Mouse (Mus musculus): ENCODE results near the gene Gm49395. TPM values are rescaled to one million over a fixed set of nuclear protein-coding genes. Genes with fewer than 3 reads are reported as not detected.
A peak's percentile ranks its signal among the peaks of the same experiment; 100 is the strongest.

The Gm49395 gene
- total RNA-seq, 2 experiments from 2014 or later: 5.7 to 21.6 TPM

GRCm38 (mm10) chr13:115002155-115002554 is 99.6 kb downstream of the Gm49395 start:
- no peak for ATAC-seq (replicated peaks; ENCODE audit: poor library complexity)

GRCm38 (mm10) chr13:114999582-114999981 is 102.1 kb downstream of the Gm49395 start:
- ATAC-seq (replicated peaks; ENCODE audit: poor library complexity): peak; percentile 57

GRCm38 (mm10) chr13:114998100-114998499 is 103.6 kb downstream of the Gm49395 start:
- no peak for ATAC-seq (replicated peaks; ENCODE audit: poor library complexity)

GRCm38 (mm10) chr13:114992260-114993014 is 109.3 kb downstream of the Gm49395 start:
- ATAC-seq (replicated peaks; ENCODE audit: poor library complexity): no peak

- ATAC-seq (replicated peaks; ENCODE audit: poor library complexity): no peak
These were observed 114.1 kb downstream of the Gm49395 start for GRCm38 (mm10) chr13:114987668-114988067.

GRCm38 (mm10) chr13:114987161-114987560 is 114.6 kb downstream of the Gm49395 start:
- ATAC-seq (replicated peaks; ENCODE audit: poor library complexity): peak; percentile 76

Other genes with a start within 250 kb of the Gm49395 start
- 0.32 and 0.37 TPM in 2 replicates for gene Itga2, start 169.8 kb downstream of the Gm49395 start, total RNA-seq (2015)
- 0.04 and 0.47 TPM in 2 replicates for gene Itga2, start 169.8 kb downstream of the Gm49395 start, total RNA-seq (2017)
- gene Pelo, start 11.7 kb downstream of the Gm49395 start, total RNA-seq (2015): 13.2 and 16.6 TPM in 2 replicates
- gene Pelo, start 11.7 kb downstream of the Gm49395 start, total RNA-seq (2017): 13.9 and 15.5 TPM in 2 replicates
- gene Itga1, start within 50 bp of the Gm49395 start, total RNA-seq (2015): 12.3 and 18.0 TPM in 2 replicates
- 7.0 and 8.8 TPM in 2 replicates for gene Itga1, start within 50 bp of the Gm49395 start, total RNA-seq (2017)